Mouse (Mus musculus): ENCODE data around the gene Aldh3b2. TPM values are rescaled to one million over a fixed set of nuclear protein-coding genes. Genes with fewer than 3 reads are reported as not detected.
"Not testable (repeated sequence)": the region's sequence is repeated elsewhere in the genome, so short reads cannot be mapped to it uniquely, and the experiment has no call there.

Gene Aldh3b2
- total and polyA plus RNA-seq, 2 experiments = 0.48 TPM; not detected in 1

DNA sequence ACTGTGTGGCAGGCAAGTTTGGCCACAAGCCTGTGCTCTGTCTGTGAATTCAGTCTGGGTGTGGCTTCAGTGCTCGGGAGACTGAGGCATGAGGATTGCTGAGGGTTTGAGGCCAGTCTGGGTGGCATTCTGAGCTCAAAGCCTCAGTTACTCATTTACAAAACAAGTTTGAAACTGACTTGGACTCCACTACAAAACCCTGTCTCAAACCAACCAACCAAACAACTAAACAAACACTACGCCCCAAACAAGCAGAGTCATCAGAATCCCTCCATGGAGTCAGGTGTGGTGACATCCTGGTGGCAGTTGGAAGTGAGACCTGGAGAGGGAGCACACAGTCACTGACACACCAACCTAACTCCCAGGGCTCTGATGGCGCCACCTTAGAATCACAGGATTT lies 21.8 kb upstream of the Aldh3b2 start:
- WGBS = 50% methylated on average over 3 of the region's 3 CpGs
- 0 out of 2 replicates have a peak, but pooled peaks have one; percentile 2 for TF ChIP-seq CTCF (IDR thresholded peaks at IDR 0.05; ENCODE audit: low read depth, low read length)
- TF ChIP-seq POLR2A (IDR thresholded peaks at IDR 0.05; ENCODE audit: extremely low read depth, insufficient read depth, low read length) = no peak
- DNase-seq (ENCODE audit: extremely low read depth, low read depth, low spot score) = peak; percentile 80
- Histone ChIP-seq H3K79me2 (ENCODE audit: control insufficient read depth, insufficient read depth, low read length) (no peaks in the 10 kb centered on the region), H3K4me3 (ENCODE audit: insufficient read depth, low read depth, low read length) (no peak overlapping the region), H3K27me3 (ENCODE audit: control insufficient read depth, insufficient read depth, low read length) (no peaks in the 10 kb centered on the region), H3K9ac (ENCODE audit: low read depth, low read length) (no peak overlapping the region), H3K27ac (replicated peaks; ENCODE audit: insufficient read depth, low read depth, low read length) (peak overlapping the region; percentile 1; the same call in 1 of the 2 replicates), H3K4me1 (ENCODE audit: control insufficient read depth, insufficient read depth, low read length) (peaks cover 12% of the 10 kb centered on the region), H3K36me3 (ENCODE audit: control insufficient read depth, insufficient read depth, low read length) (peaks cover 1% of the 10 kb centered on the region; the same call in 1 of the 2 replicates)

DNA sequence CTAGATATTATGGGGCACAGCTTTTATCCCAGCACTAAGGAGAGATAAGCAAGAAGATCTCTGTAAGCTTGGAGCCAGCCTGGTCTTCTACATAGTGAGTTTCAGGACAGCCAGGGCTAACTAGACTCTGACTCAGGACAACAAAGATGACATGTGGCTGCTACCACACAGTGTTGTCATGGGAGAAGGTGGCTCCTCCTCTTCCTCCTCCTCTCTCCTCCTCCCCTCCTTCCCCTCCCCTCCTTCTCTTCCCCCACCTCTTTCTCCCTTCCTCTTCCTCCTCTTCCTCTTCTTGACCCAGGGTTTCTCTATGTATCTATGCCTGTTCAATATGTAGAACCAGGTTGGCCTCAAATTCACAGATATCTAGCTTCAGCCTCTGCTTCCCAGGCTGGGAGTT lies 20.7 kb upstream of the Aldh3b2 start:
- Histone ChIP-seq H3K4me3 (ENCODE audit: insufficient read depth, low read depth, low read length) (no peak overlapping the region), H3K36me3 (ENCODE audit: control insufficient read depth, insufficient read depth, low read length) (peaks cover 1% of the 10 kb centered on the region; the same call in 1 of the 2 replicates), H3K4me1 (ENCODE audit: control insufficient read depth, insufficient read depth, low read length) (peaks cover 8% of the 10 kb centered on the region), H3K27me3 (ENCODE audit: control insufficient read depth, insufficient read depth, low read length) (no peaks in the 10 kb centered on the region), H3K79me2 (ENCODE audit: control insufficient read depth, insufficient read depth, low read length) (no peaks in the 10 kb centered on the region), H3K27ac (replicated peaks; ENCODE audit: insufficient read depth, low read depth, low read length) (no peak overlapping the region), H3K9ac (ENCODE audit: low read depth, low read length) (no peak overlapping the region)
- no peak for DNase-seq (ENCODE audit: extremely low read depth, low read depth, low spot score)
- no peak for TF ChIP-seq POLR2A (IDR thresholded peaks at IDR 0.05; ENCODE audit: extremely low read depth, insufficient read depth, low read length)
- TF ChIP-seq CTCF (IDR thresholded peaks at IDR 0.05; ENCODE audit: low read depth, low read length) = no peak

DNA sequence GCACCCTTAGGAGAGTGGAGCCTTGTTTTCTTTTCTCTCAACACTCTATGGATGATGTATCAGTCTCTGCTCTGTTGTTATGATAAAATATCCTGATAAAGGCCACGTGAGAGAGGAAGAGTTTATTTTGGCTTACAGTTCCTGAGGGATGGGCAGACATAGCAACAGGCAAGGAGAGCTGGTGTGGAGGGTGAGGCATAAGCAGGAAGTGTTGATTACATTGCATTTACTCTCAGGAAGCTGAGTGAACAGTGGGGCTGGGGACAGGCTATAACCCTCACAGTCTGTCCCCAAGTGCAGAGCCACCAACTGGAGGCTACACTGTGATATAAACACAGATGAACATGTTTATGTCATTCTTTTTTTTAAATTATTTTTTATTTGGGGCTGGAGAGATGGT lies 20.0 kb upstream of the Aldh3b2 start:
- no peak for DNase-seq (ENCODE audit: extremely low read depth, low read depth, low spot score)
- Histone ChIP-seq H3K9ac (ENCODE audit: low read depth, low read length) (no peak overlapping the region), H3K27ac (replicated peaks; ENCODE audit: insufficient read depth, low read depth, low read length) (no peak overlapping the region), H3K79me2 (ENCODE audit: control insufficient read depth, insufficient read depth, low read length) (no peaks in the 10 kb centered on the region), H3K27me3 (ENCODE audit: control insufficient read depth, insufficient read depth, low read length) (no peaks in the 10 kb centered on the region), H3K4me3 (ENCODE audit: insufficient read depth, low read depth, low read length) (no peak overlapping the region), H3K36me3 (ENCODE audit: control insufficient read depth, insufficient read depth, low read length) (peaks cover 1% of the 10 kb centered on the region; the same call in 1 of the 2 replicates), H3K4me1 (ENCODE audit: control insufficient read depth, insufficient read depth, low read length) (peaks cover 6% of the 10 kb centered on the region)
- TF ChIP-seq CTCF (IDR thresholded peaks at IDR 0.05; ENCODE audit: low read depth, low read length) = no peak
- no peak for TF ChIP-seq POLR2A (IDR thresholded peaks at IDR 0.05; ENCODE audit: extremely low read depth, insufficient read depth, low read length)
- 64% methylated on average over 1 of the region's 1 CpGs for WGBS

DNA sequence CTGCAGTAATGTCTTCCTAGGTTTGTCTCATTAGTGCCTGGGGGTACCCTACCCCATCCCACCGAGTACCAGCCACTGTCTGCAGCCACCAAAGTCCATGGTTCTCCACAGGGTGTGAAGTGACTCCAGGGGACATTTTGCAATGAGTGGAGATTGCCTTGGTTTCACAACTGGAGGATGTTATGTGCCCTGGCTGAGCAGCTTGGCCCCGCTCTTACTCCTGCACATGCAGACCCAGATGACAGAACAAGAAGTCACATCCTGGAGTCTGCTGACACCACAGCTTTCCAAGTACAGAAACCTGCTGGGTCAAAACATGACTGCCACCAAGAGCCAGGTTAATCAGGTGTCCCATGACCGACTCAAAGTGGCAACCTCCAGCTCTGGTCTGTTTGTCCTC lies 17.1 kb upstream of the Aldh3b2 start:
- WGBS = 56% methylated on average over 3 of the region's 3 CpGs
- H3K4me1 ChIP-seq (ENCODE audit: control insufficient read depth, insufficient read depth, low read length) = peaks cover 4% of the 10 kb centered on the region
- peak; percentile 28 for DNase-seq (ENCODE audit: extremely low read depth, low read depth, low spot score)
- H3K9ac ChIP-seq (ENCODE audit: low read depth, low read length) = no peak overlapping the region
- H3K27ac ChIP-seq (replicated peaks; ENCODE audit: insufficient read depth, low read depth, low read length) = no peak overlapping the region
- no peak overlapping the region for H3K4me3 ChIP-seq (ENCODE audit: insufficient read depth, low read depth, low read length)
- TF ChIP-seq POLR2A (IDR thresholded peaks at IDR 0.05; ENCODE audit: extremely low read depth, insufficient read depth, low read length) (no peak), CTCF (IDR thresholded peaks at IDR 0.05; ENCODE audit: low read depth, low read length) (no peak)
- no peaks in the 10 kb centered on the region for H3K79me2 ChIP-seq (ENCODE audit: control insufficient read depth, insufficient read depth, low read length)
- H3K27me3 ChIP-seq (ENCODE audit: control insufficient read depth, insufficient read depth, low read length) = no peaks in the 10 kb centered on the region
- no peaks in the 10 kb centered on the region for H3K36me3 ChIP-seq (ENCODE audit: control insufficient read depth, insufficient read depth, low read length)

DNA sequence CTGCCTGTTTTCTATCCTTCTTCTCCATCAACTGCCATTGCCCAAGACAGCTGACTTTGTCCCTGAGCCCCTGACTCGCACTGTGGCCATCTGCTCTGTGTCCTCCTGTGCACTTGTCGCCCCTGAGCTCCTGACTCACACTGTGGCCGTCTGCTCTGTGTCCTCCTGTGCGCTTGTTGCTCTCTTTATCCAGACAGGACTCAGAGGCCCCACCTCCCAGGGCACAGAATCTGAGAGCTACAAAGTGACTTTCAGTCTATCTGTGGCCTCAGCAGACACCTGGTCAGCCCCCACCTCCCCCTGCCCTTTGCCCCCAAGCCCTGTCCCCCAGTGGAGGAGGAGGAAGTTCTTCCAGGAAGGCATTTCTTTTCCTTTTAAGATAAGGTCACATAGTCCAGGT lies 16.3 kb upstream of the Aldh3b2 start:
- no peaks in the 10 kb centered on the region for H3K27me3 ChIP-seq (ENCODE audit: control insufficient read depth, insufficient read depth, low read length)
- no peaks in the 10 kb centered on the region for H3K36me3 ChIP-seq (ENCODE audit: control insufficient read depth, insufficient read depth, low read length)
- no peaks in the 10 kb centered on the region for H3K79me2 ChIP-seq (ENCODE audit: control insufficient read depth, insufficient read depth, low read length)
- H3K4me1 ChIP-seq (ENCODE audit: control insufficient read depth, insufficient read depth, low read length) = no peaks in the 10 kb centered on the region
- no peak overlapping the region for H3K27ac ChIP-seq (replicated peaks; ENCODE audit: insufficient read depth, low read depth, low read length)
- H3K4me3 ChIP-seq (ENCODE audit: insufficient read depth, low read depth, low read length) = no peak overlapping the region
- 86% methylated on average over 4 of the region's 4 CpGs for WGBS
- TF ChIP-seq CTCF (IDR thresholded peaks at IDR 0.05; ENCODE audit: low read depth, low read length) (no peak), POLR2A (IDR thresholded peaks at IDR 0.05; ENCODE audit: extremely low read depth, insufficient read depth, low read length) (no peak)
- no peak for DNase-seq (ENCODE audit: extremely low read depth, low read depth, low spot score)
- H3K9ac ChIP-seq (ENCODE audit: low read depth, low read length) = no peak overlapping the region

DNA sequence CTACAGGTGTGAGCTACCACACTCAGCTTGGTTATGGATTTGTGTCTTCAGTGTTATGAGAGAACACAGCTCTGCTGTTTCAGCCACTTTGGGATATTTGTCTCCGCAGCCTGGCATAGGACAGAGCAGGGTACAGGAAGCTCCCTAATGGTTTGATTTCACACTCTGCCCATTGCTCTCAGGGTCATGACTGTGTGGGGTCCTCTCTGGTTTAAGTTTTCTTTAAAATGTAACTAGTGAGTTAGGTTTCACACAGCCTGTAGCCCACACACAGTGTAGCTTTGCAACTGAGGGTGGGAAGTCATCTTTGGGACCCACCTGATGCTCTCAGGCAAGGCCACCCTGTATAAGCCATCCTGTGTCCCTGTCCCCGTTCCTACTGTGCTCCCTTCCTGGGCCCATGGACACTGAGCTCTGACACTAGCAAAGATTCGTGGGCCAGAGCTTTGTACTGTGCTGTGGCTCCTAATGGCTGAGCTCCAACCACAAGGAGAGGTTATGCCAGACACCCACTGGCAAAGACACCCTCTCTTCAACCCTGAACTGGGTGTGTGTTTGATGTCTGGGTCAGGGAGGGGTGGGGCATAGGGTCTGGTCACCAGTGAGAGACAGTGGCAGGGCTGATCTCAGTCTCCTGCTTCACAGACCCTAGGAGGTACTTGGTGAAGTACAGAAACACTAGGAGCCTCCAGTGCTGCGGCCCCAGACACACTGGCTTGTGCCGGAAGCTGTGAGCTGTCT lies 14.7 kb upstream of the Aldh3b2 start:
- H3K4me3 ChIP-seq (ENCODE audit: insufficient read depth, low read depth, low read length); H3K36me3 ChIP-seq (ENCODE audit: control insufficient read depth, insufficient read depth, low read length); H3K4me1 ChIP-seq (ENCODE audit: control insufficient read depth, insufficient read depth, low read length); H3K9ac ChIP-seq (ENCODE audit: low read depth, low read length); DNase-seq (ENCODE audit: extremely low read depth, low read depth, low spot score); H3K27ac ChIP-seq (replicated peaks; ENCODE audit: insufficient read depth, low read depth, low read length); H3K27me3 ChIP-seq (ENCODE audit: control insufficient read depth, insufficient read depth, low read length); H3K79me2 ChIP-seq (ENCODE audit: control insufficient read depth, insufficient read depth, low read length): not testable (repeated sequence)
- 70% methylated on average over 5 of the region's 5 CpGs for WGBS
